Mouse (Mus musculus): ENCODE results near the gene Prdx2. TPM values are rescaled to one million over a fixed set of nuclear protein-coding genes. Genes with fewer than 3 reads are reported as not detected.
A peak's percentile ranks its signal among the peaks of the same experiment; 100 is the strongest.

The Prdx2 gene
- polyA plus RNA-seq, 1 experiment from 2014 or later, result 1,276 TPM

GRCm38 (mm10) chr8:84982499-84983011 is 13.2 kb downstream of the Prdx2 start:
- Histone ChIP-seq H3K36me3 (replicated peaks) (no peaks in the 10 kb centered on the region), H3K27me3 (replicated peaks) (peaks cover 29% of the 10 kb centered on the region), H3K4me1 (peaks cover 60% of the 10 kb centered on the region), H3K27ac (no peak overlapping the region), H3K9me3 (no peaks in the 10 kb centered on the region), H3K4me2 (no peak overlapping the region), H3K4me3 (no peak overlapping the region), H3K9ac (no peak overlapping the region)
- no peak for ATAC-seq (replicated peaks)
- 71% methylated on average over 3 of the region's 3 CpGs for WGBS

DNA sequence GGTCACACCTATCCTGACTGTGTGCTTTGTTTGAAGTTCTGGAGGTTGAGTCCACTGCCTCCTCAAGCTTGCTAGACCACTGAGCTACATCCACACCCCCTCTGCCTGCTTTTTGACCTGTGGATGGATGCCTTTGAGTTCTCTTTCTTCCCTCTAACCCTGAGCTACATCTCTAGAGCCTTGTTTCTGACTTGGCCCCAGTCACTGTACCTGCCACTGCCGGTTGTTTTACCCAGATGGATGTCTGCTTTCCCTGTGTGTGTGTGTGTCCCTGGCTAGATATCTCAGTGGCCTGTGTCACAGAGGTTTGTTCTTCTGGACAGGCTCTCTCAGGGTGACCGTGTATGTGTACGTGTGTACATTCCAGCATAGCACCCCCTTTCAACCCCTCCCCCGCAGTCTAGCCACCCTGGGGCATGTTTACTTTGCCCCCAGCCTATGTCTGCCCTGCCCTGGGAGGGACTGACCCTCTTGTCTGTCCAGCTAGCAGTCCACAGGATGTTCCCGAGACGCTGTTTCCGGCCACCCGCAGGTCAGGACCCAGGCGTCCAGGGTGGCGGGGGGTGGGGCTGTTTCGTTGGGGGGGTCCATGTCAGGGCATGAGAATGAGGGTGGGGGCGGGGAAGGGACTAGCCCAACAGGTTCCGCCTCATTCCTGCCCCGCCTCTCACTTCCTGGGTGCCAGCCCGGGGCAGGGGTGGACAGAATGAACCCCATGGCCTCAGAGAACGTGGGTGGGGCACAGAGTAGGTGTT is 15.1 kb downstream of the Prdx2 start:
- Histone ChIP-seq H3K4me2 (peak overlapping the region; percentile 98), H3K9me3 (no peaks in the 10 kb centered on the region), H3K27ac (peak overlapping the region; percentile 82; the same call in 1 of the 2 replicates), H3K36me3 (replicated peaks) (no peaks in the 10 kb centered on the region), H3K4me1 (peaks cover 45% of the 10 kb centered on the region), H3K4me3 (peak overlapping the region; percentile 55), H3K9ac (peak overlapping the region; percentile 49), H3K27me3 (replicated peaks) (peaks cover 30% of the 10 kb centered on the region)
- no peak for ATAC-seq (replicated peaks)
- 19% methylated on average over 16 of the region's 16 CpGs for WGBS

DNA sequence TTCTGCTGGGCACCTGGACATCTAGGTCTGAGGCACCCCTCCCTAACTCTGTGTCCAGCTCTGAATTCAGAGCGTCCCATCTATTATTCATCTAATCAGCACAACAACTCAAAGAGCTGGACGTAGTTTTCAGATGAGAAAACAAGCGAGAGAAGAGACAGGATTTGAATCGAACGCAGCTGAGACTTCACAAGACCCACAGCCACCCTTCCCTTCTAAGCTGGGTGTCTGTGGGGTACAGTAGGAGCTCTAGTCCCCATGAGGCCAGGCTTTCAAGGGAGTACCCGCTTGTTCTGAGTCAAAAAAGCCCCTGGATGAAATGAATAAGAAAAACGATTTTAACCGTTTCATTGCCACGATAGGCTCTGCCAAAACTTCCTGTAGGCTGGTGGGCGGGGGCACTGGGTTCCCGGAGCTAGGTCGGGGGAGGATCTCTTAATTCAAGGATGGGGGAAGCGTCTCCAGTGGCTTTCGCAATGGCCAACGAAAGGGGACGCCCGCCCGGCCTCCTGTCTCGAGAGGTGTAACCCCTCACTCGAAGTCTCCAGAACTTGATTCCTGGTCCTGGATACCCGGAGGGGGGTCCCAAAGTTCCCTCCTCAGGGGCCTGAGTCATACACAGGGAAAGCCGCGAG is 15.8 kb downstream of the Prdx2 start:
- no peaks in the 10 kb centered on the region for H3K9me3 ChIP-seq
- H3K27me3 ChIP-seq (replicated peaks), result peaks cover 30% of the 10 kb centered on the region
- H3K4me2 ChIP-seq, result peak overlapping the region; percentile 98
- H3K4me1 ChIP-seq, result peaks cover 43% of the 10 kb centered on the region
- peak overlapping the region; percentile 49 for H3K9ac ChIP-seq
- H3K27ac ChIP-seq, result peak overlapping the region; percentile 82
- no peak for ATAC-seq (replicated peaks)
- peak overlapping the region; percentile 55 for H3K4me3 ChIP-seq
- no peaks in the 10 kb centered on the region for H3K36me3 ChIP-seq (replicated peaks)
- 2% methylated on average over 23 of the region's 23 CpGs for WGBS

- peaks cover 30% of the 10 kb centered on the region for H3K27me3 ChIP-seq (replicated peaks)
- peaks cover 39% of the 10 kb centered on the region for H3K4me1 ChIP-seq
- ATAC-seq (replicated peaks), result peak; percentile 53
- H3K9me3 ChIP-seq, result no peaks in the 10 kb centered on the region
- H3K4me2 ChIP-seq, result peak overlapping the region; percentile 98
- under 1% methylated on average over 53 of the region's 53 CpGs for WGBS
- peak overlapping the region; percentile 49 for H3K9ac ChIP-seq
- no peaks in the 10 kb centered on the region for H3K36me3 ChIP-seq (replicated peaks)
- H3K4me3 ChIP-seq, result peak overlapping the region; percentile 55
- peak overlapping the region; percentile 82 for H3K27ac ChIP-seq
Observed at GRCm38 (mm10) chr8:84985684-84986378, 16.4 kb downstream of the Prdx2 start.

- Histone ChIP-seq H3K27ac (peak overlapping the region; percentile 82), H3K9me3 (no peaks in the 10 kb centered on the region), H3K4me1 (peaks cover 41% of the 10 kb centered on the region), H3K36me3 (replicated peaks) (no peaks in the 10 kb centered on the region), H3K4me2 (peak overlapping the region; percentile 98), H3K4me3 (peak overlapping the region; percentile 55), H3K9ac (peak overlapping the region; percentile 49; the same call in 1 of the 2 replicates), H3K27me3 (replicated peaks) (peaks cover 30% of the 10 kb centered on the region)
- no peak; the same call in 1 of the 2 replicates for ATAC-seq (replicated peaks)
- WGBS, result 36% methylated on average over 8 of the region's 8 CpGs
Observed at GRCm38 (mm10) chr8:84986379-84986945, 17.1 kb downstream of the Prdx2 start.

DNA sequence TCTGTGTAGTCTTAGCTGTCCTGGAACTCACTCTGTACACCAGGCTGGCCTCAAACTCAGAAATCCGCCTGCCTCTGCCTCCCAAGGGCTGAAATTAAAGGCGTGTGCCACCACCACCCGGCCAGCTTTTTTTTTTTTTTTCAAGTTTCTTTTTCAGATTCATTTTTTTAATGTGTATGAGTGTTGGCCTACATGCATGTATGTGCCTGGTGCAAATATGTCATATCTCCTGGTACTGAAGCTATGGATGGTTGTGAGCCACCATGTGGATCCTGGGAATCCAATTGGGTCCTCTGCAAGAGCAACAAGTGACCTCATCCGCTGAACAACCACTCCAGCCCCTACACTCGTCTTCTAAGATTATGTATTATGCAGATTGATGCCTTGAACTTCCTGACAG is 18.0 kb downstream of the Prdx2 start:
- WGBS, result 83% methylated on average over 5 of the region's 5 CpGs
- no peak overlapping the region for H3K9ac ChIP-seq

DNA sequence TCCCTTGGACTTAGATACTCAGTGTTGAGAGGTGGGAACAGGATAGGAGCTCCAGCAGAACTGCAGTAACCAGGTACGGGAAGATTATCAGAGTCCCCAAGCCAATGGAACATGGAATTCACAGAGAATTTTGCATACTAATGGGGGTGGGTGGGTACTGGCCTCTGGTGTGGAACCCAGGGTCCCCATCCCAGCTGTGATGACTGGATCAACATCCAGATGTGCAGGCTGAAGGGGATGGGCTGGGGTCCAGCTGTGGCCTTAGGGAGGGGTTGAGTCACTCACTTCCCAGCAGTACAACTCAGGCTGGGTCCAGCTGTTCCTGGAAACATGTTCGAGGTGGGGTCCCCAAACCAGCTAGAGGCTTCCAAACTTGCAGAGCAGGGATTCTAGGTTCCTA is 18.5 kb downstream of the Prdx2 start:
- peaks cover 43% of the 10 kb centered on the region for H3K4me1 ChIP-seq
- H3K9me3 ChIP-seq, result no peaks in the 10 kb centered on the region
- peaks cover 25% of the 10 kb centered on the region; the same call in 1 of the 2 replicates for H3K27me3 ChIP-seq (replicated peaks)
- no peaks in the 10 kb centered on the region for H3K36me3 ChIP-seq (replicated peaks)
- ATAC-seq (replicated peaks), result no peak
- no peak overlapping the region for H3K4me2 ChIP-seq
- no peak overlapping the region for H3K9ac ChIP-seq
- no peak overlapping the region for H3K27ac ChIP-seq
- WGBS, result 78% methylated on average over 2 of the region's 2 CpGs
- H3K4me3 ChIP-seq, result no peak overlapping the region

More for the DNA sequence above, 18.0 kb downstream of the Prdx2 start:
- no peaks in the 10 kb centered on the region for H3K9me3 ChIP-seq
- H3K36me3 ChIP-seq (replicated peaks), result no peaks in the 10 kb centered on the region
- H3K4me2 ChIP-seq, result no peak overlapping the region
- no peak overlapping the region for H3K4me3 ChIP-seq
- peaks cover 43% of the 10 kb centered on the region for H3K4me1 ChIP-seq
- ATAC-seq (replicated peaks), result no peak
- H3K27me3 ChIP-seq (replicated peaks), result peaks cover 25% of the 10 kb centered on the region; the same call in 1 of the 2 replicates
- no peak overlapping the region for H3K27ac ChIP-seq

DNA sequence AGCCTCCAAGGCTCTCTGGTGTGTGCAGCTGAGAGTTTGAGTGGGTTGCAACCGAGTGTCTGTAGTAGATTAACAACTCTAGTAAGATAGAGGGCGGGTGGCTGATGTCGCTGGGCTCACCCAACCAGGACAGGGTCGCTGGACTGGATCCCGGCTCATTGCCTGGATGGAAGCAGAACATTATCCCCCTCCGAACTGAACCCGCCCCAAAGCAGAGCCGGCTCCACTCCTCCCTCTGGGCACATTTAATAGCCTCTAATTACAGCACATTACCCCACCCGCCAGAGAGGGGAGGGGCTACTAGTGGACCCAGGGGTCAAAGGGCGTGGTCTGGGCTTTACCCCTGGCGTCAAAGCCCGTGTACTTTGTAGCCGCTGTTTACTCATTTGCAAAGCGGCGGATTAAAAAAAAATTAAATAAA is 19.9 kb downstream of the Prdx2 start:
- 0 out of 2 replicates have a peak overlapping the region, but pooled peaks have one; percentile 54 for H3K9ac ChIP-seq
- WGBS, result 12% methylated on average over 15 of the region's 15 CpGs
- H3K9me3 ChIP-seq, result no peaks in the 10 kb centered on the region
- H3K4me1 ChIP-seq, result peaks cover 42% of the 10 kb centered on the region
- no peak for ATAC-seq (replicated peaks)
- H3K27ac ChIP-seq, result no peak overlapping the region
- H3K4me2 ChIP-seq, result peak overlapping the region; percentile 70
- no peaks in the 10 kb centered on the region for H3K36me3 ChIP-seq (replicated peaks)
- peak overlapping the region; percentile 54 for H3K4me3 ChIP-seq
- H3K27me3 ChIP-seq (replicated peaks), result peaks cover 21% of the 10 kb centered on the region; the same call in 1 of the 2 replicates

GRCm38 (mm10) chr8:84989810-84990209 is 20.4 kb downstream of the Prdx2 start:
- Histone ChIP-seq H3K4me3 (peak overlapping the region; percentile 54), H3K9me3 (no peaks in the 10 kb centered on the region), H3K4me2 (peak overlapping the region; percentile 70), H3K9ac (peak overlapping the region; percentile 54), H3K27ac (peak overlapping the region; percentile 72), H3K27me3 (replicated peaks) (peaks cover 20% of the 10 kb centered on the region), H3K4me1 (peaks cover 37% of the 10 kb centered on the region), H3K36me3 (replicated peaks) (no peaks in the 10 kb centered on the region)
- ATAC-seq (replicated peaks), result peak; percentile 43
- WGBS, result under 1% methylated on average over 15 of the region's 15 CpGs

GRCm38 (mm10) chr8:84990349-84990748 is 21.0 kb downstream of the Prdx2 start, which contains the start of gene Hook2:
TSS of gene Hook2 (plus strand) at chr8:84990603.
- peak; percentile 90 for ATAC-seq (replicated peaks)
- Histone ChIP-seq H3K4me3 (peak within 1 kb of the TSS; percentile 54), H3K9me3 (no peaks in the 10 kb centered on the region), H3K9ac (peak within 1 kb of the TSS; percentile 58), H3K27ac (peak within 1 kb of the TSS; percentile 72), H3K4me1 (peaks cover 31% of the 10 kb centered on the region), H3K36me3 (replicated peaks) (no peaks in the 10 kb centered on the region), H3K27me3 (replicated peaks) (peaks cover 25% of the 10 kb centered on the region), H3K4me2 (peak within 1 kb of the TSS; percentile 70)
- WGBS, result under 1% methylated on average over 28 of the region's 28 CpGs

DNA sequence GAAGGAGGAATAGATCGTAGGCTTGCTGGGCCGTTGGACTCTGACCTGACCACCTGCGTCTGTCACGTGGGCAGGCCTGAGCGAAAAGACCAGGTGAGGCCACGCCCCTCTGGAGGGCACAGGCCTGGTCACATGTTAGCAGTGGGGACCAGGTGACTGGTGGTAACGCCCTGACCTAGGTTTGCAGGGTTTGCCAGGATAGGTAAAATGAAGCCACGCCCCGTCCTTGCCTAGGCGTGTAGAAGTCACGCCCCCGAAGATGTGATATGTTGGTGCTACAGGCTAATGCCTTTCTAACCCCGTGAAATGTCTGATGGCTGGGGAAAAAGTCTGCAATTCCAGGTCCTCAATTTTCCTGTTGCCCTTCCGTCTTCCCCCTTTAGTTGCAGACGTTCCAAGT is 21.4 kb downstream of the Prdx2 start:
- peak overlapping the region; percentile 72 for H3K27ac ChIP-seq
- peaks cover 30% of the 10 kb centered on the region for H3K4me1 ChIP-seq
- WGBS, result 3% methylated on average over 15 of the region's 15 CpGs
- H3K4me2 ChIP-seq, result peak overlapping the region; percentile 70
- no peaks in the 10 kb centered on the region for H3K36me3 ChIP-seq (replicated peaks)
- peak overlapping the region; percentile 54 for H3K4me3 ChIP-seq
- peaks cover 29% of the 10 kb centered on the region for H3K27me3 ChIP-seq (replicated peaks)
- H3K9ac ChIP-seq, result peak overlapping the region; percentile 58
- H3K9me3 ChIP-seq, result no peaks in the 10 kb centered on the region
- ATAC-seq (replicated peaks), result peak; percentile 60

Measured in midbrain, embryonic 15.5 days (tissue).